Mouse (Mus musculus): Measurements from ENCODE around the gene Opcml.

DNA sequence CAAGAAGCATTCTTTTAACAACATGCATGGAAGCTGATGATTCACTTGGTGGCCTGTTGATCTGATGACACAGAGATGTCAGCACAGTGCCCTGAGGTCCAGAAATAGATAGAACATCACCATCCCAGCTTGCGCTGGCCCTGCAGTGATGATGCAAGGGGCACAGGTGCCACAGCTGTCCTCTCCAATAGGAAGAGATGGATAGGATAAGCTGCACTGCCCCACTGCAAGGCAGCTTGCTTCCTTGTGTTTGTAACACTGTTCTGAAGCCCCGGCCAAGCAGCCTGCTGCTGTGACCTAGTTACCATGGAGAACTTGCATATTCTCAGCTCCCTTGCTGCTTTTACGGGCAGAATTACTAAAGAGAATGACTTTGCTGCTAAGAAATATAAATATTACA is 1076.7 kb downstream of the Opcml start:
- TF ChIP-seq POLR2A (IDR thresholded peaks at IDR 0.05; ENCODE audit: low read depth, low read length) (no peak), CTCF (IDR thresholded peaks at IDR 0.05; ENCODE audit: borderline replicate concordance, insufficient read depth, low read length) (no peak)

Data from embryonic fibroblast, embryonic 13.5 days (primary cell).